Mouse (Mus musculus): ENCODE data around the gene Xlr5b.
"Not testable (repeated sequence)": the region's sequence is repeated elsewhere in the genome, so short reads cannot be mapped to it uniquely, and the experiment has no call there.

The Xlr5b gene

DNA sequence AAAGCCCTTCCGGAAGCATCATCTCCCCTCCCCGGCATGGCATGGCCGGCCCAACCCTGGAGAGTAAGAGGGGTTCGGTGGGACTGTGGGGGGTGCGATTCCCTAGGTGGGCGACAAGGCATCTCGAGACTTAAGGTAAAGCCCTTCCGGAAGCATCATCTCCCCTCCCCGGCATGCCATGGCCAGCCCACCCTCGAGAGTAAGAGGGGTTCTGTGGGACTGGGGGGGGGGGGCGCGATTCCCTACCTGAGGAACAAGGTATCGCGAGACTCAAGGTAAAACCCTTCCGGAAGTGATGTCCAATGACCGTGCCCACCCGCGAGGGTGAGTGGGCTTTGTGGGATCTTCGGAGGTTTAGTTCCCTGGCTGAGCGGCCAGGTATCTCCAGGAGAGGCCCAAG, at the start of gene Xlr5b:
Xlr5b (plus strand) TSS at position 301 of the 400 bp plus-strand sequence.
- not testable (repeated sequence) for DNase-seq (ENCODE audit: low spot score)

DNA sequence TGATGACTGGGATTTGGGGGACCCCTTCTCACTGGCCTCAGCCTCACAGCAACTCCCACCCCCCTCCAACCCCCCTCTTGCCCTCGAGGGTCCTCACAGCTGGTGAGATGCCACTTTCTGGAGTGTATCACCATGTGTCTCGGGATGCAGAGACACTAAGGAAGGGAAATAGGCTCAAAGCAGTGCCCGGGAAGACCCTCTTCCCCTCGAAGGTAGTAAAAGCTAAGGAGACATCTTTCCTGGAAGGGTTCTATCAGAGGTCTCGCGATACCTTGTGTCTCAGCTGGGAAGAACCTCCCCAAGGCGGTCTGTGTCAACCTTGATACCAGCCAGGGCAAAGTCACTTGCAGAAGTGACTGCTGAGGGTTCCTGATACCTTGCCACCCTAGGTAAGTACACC, 31.8 kb upstream of the Xlr5b start, which contains the start of gene Gm14685:
Gm14685 (plus strand) TSS at position 301 of the 400 bp plus-strand sequence.
- DNase-seq (ENCODE audit: low spot score): not testable (repeated sequence)

DNA sequence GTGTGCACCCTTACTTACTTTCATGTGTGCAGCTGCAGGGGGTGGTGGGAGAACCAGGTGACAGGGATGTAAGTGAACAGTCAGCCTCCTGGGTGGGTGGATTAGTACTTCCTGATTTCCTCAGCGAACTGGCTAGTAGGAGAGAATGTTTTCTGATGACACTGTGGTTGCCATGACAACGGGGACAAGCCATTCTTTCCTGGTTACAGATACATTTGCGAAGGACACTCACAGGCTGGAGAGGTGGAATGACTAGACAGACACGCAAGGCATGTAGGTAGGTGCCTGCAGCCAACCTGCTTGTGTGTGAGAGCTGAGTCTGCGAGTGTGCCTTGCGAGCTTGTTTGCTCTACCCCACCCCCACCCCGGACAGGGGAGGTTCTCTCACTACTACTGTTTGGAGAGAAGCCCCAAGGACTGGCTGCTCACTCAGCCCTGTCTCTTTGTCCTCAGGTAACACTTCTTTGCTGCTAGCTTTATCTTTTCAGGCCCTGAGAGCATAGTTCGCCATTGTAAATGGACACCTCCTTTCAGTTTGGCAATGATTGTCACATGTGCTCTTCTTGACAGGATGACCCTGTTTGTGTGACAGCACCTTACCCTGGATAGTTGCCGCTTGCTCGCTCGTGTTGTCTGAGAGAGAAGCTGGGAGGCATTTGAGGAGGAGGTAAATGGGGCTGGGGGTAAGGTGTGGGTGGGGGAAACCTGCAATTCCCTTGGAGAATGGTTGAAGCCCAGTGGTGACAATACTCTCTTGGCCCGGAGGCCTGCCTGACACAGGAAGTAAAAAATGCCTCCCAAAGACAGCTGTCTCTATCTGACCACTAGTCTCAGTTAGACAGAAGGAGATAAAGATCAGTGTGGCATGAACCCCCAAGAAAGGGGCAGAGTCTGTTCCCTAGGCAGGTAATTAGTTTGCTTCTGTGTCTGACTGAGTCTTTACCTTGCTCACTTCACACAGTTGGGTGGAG, 25.5 kb upstream of the Xlr5b start:
- DNase-seq (ENCODE audit: low spot score): not testable (repeated sequence)

DNA sequence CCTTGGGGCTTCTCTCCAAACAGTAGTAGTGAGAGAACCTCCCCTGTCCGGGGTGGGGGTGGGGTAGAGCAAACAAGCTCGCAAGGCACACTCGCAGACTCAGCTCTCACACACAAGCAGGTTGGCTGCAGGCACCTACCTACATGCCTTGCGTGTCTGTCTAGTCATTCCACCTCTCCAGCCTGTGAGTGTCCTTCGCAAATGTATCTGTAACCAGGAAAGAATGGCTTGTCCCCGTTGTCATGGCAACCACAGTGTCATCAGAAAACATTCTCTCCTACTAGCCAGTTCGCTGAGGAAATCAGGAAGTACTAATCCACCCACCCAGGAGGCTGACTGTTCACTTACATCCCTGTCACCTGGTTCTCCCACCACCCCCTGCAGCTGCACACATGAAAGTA, 5.4 kb upstream of the Xlr5b start:
- not testable (repeated sequence) for DNase-seq (ENCODE audit: low spot score)

DNA sequence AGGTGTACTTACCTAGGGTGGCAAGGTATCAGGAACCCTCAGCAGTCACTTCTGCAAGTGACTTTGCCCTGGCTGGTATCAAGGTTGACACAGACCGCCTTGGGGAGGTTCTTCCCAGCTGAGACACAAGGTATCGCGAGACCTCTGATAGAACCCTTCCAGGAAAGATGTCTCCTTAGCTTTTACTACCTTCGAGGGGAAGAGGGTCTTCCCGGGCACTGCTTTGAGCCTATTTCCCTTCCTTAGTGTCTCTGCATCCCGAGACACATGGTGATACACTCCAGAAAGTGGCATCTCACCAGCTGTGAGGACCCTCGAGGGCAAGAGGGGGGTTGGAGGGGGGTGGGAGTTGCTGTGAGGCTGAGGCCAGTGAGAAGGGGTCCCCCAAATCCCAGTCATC, 754 bp downstream of the Xlr5b start, which contains the start of gene DXBay18:
DXBay18 (minus strand) TSS at position 101 of the 400 bp plus-strand sequence.
- DNase-seq (ENCODE audit: low spot score): not testable (repeated sequence)

DNA sequence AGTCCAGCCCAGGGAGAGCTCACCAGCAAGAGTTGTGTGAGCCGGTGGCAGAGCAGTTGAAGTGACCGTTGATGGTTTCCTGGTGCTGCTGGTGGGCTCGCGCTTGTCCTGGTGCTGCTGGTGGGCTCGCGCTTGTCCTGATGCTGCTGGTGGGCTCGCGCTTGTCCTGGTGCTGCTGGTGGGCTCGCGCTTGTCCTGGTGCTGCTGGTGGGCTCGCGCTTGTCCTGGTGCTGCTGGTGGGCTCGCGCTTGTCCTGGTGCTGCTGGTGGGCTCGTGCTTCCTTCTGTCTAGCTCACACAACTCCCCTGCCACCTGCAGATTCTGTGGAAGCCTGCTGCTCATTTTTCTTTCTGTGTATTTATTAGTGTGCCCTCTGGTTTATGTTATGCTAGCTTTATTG, 28.3 kb downstream of the Xlr5b start, which contains the start of gene Spin2d:
Spin2d (minus strand) TSS at position 101 of the 400 bp plus-strand sequence.
- not testable (repeated sequence) for DNase-seq (ENCODE audit: low spot score)

DNA sequence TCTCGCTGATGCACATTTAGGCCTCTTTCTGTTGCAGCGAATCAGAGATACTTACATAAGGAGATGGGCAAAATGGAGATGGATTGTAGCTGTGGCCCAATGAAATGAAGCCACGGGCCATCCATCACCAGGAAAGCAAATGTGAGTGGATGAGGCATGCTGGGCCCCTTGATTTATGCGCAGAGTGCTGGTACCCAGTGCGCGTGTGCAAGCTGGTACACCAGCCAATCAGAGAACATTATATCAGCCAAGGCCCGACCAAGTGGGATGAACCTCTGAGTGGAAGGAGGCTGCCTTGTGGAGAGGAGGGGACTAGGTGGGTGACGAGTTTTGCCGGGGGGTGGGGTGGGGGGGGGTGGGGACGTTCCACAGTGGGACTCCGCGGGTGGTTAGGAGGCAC, 43.3 kb downstream of the Xlr5b start, which contains the start of gene Xlr3b:
Xlr3b (plus strand) TSS at position 274 of the 400 bp plus-strand sequence.
- DNase-seq (ENCODE audit: low spot score): peak; percentile 92
